Mouse (Mus musculus) frontal cortex, postnatal 10 days (tissue): ENCODE results near the gene Lce1h.

Experiments
- DNase-seq, 2 experiments: peaks; one replicate each; pipeline ENCODE4 v3.0.0; 2022; ENCODE audit warnings: low spot score in 2 of 2, mixed read lengths in 1 of 2

Lce1h gene

DNA sequence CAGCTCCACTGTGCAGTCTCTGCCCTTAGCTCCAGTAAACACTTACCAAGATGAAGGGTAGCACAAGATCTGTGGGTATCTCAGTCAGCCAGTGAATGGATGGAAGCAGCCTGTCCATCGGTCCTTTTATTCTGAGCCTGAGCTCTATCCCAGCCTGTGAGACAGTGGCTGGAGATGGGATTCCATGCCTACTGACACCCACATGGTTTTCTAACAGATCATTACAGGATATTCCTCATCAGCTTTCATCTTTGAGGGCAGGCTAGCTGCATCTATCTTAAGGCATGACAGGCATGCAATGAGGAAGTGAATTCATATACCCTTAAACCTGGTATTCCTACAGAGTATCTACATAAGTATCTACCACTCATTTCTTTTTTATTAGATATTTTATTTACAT, at the start of gene Lce1h:
Gene Lce1h, minus strand, starts transcription at position 101 of the 400 bp plus-strand sequence.
- no peak for DNase-seq

DNA sequence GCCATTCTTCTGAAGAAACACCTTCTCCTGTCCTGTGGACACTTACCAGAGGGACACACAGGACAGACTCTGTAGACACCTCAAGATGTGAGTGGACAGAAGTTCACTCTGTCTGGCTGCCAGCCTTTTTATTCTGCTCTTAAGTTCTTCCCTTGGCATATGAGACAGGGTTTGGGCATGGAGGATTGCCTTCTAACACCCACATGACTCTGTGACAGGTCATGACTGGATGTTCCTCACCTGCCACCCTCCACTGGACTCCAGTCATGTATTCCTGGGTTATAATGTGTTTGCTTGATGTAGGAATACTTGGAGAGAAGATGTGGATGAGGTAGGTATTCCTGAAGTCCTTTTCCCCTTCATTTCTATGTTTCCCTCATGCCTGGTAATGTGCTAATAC, 42.9 kb upstream of the Lce1h start, which contains the start of gene Lce1k:
Gene Lce1k, minus strand, starts transcription at position 101 of the 400 bp plus-strand sequence.
- no peak for DNase-seq

DNA sequence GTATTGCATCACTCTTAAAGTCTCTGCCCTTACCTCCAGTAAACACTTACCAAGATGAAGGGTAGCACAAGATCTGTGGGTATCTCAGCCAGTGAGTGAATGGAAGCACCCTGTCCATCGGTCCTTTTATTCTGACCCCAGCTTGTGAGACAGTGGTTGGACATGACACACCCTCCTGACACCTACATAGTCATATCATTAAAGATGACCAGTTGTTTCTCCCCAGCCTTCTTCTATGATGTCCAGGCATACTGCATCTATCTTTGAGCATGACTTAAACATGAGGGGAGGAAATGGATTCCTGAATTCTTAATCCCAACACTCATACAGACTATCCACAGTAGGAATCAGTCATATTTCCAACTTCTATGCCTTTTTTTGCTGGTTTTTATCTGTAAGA, 25.5 kb upstream of the Lce1h start, which contains the start of gene Lce1j:
Gene Lce1j, minus strand, starts transcription at position 101 of the 400 bp plus-strand sequence.
- no peak for DNase-seq

DNA sequence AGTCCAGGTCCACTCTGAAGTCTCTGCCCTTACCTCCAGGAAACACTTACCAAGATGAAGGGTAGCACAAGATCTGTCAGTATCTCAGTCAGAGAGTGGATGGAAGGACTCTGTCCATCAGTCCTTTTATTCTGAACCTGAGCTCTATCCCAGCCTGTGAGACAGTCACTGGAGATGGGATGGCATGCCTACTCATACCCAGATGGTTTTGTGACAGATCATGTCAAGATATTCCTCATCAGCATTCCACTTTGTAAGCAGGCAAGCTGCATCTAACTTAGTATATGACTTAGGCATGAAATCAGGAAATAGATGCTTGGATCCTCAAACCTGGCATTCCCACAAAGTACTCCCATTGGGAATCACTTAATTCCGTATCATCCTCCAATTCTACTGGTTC, 13.9 kb upstream of the Lce1h start, which contains the start of gene Lce1i:
Gene Lce1i, minus strand, starts transcription at position 101 of the 400 bp plus-strand sequence.
- no peak for DNase-seq

DNA sequence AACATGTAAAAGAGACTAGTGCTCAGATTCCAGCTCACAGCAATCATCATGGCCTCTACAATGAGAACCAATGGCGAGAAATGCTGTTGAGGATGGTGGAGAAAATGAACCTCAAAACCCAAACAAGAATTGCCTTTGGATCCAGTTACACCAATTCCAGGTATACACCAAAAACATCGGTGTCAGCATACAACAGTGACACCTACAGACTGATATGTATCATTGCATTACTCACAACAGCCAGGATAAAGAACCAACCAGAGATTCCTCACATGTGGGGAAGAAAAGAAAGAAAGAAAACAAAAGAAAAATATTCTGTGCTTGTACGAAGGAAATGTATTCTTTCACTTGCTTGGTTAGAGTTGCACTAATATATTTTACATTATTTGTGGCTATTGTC, 6.7 kb upstream of the Lce1h start:
- DNase-seq = no peak

DNA sequence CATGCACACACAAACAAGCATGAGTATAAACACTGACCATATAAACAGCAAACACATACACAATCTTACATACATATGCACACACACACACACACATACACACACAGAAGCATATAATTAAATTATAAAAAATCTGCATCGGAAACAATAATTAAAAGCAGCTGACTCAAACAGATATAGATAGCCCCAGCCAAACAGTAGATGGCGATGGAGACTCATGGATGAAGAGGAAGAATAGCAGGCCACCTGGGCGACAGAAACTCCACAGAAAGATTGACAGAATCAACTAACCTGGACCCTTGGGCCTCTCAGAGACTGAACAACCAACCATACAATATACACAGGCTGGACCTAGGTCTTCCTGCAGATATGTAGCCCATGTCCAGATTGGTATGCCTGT, 11.7 kb downstream of the Lce1h start:
- no peak for DNase-seq

DNA sequence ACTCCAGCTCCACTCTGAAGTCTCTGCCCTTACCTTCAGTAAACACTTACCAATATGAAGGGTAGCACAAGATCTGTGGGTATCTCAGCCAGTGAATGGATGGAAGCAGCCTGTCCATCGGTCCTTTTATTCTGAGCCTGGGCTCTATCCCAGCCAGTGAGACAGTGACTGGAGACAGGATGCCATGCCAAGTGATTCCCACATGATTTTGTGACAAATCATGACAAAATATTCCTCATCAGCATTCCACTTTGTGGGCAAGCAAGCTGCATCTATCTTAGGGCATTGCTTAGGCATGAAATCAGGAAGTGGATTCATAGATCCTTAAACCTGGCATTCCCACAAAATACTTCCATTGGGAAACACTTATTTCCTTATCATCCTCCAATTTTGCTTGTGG, 12.6 kb downstream of the Lce1h start, which contains the start of gene Lce1g:
Gene Lce1g, minus strand, starts transcription at position 101 of the 400 bp plus-strand sequence.
- DNase-seq = no peak

DNA sequence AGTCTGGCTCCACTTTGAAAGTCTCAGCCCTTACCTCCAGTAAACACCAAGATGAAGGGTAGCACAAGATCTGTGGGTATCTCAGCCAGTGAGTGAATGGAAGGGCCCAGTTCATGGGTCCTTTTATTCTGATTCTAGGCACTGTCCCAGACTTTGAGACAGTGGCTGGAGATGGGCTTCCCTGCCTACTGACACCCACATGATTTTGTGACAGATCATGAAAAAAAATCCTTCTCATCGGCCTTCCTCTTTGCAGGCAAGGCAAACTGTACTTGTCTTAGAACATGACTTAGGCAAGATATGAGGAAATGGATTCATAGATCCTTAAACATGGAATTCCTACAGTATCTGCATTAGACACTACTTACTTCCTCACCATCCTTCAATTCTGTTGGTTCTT, 25.9 kb downstream of the Lce1h start, which contains the start of gene Gm38119:
Gene Gm38119, minus strand, starts transcription at position 101 of the 400 bp plus-strand sequence.
- DNase-seq = no peak

DNA sequence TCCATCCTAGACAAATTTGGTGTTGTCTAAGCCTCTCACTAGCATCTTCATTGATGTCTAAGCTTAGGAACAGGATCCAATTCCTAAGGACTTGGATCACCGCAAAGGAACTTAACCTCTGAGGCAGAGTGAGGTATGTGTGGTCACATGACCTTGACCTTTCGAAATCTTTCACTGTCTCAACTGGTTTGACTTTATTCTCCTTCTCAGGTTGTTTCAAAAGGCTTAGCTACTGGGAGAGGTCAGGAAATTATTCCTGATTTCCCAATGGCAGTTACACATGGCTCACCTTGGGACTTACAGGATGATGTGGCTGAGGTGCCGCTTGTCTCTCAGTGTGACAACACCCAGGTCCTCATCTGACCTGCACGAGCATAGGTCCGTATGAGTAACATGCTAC, 42.2 kb downstream of the Lce1h start:
- no peak for DNase-seq

DNA sequence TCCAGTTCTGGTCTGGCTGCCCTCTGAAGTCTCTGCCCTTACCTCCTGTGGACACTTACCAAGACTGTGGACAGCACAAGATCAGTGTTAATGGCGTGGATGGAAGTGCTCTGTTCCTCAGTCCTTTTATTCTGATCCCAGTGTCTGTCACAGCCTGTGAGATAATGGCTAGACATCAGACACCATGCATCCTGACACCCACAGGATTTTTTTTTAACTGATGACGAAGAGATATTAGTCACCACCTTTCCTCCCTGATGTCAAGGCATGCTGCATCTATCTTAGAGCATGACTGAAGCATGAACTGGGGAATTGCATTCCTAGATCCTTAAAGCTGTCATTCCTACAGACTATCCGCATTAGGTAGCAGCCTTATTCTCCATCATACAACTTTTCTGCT, 44.6 kb downstream of the Lce1h start, which contains the start of gene Lce1f:
Gene Lce1f, minus strand, starts transcription at position 101 of the 400 bp plus-strand sequence.
- DNase-seq = no peak

DNA sequence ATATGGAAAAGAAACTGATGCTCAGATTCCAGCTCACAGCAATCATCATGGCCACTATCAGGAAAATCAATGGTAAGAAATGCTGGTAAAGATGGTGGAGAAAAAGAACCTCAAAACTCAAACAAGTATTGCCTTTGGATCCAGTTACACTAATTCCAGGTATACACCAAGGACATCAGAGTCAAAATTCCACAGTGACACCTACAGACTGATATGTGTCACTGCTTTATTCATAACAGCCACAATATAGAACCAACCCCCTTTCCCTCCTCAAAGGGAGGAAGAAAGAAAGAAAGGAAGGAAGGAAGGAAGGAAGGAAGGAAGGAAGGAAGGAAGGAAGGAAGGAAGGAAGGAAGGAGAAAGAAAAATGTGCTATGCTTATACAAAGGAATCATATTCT, 49.7 kb downstream of the Lce1h start:
- no peak for DNase-seq
